Mouse (Mus musculus): ENCODE results near the gene Hist1h2bg.

Gene Hist1h2bg

DNA sequence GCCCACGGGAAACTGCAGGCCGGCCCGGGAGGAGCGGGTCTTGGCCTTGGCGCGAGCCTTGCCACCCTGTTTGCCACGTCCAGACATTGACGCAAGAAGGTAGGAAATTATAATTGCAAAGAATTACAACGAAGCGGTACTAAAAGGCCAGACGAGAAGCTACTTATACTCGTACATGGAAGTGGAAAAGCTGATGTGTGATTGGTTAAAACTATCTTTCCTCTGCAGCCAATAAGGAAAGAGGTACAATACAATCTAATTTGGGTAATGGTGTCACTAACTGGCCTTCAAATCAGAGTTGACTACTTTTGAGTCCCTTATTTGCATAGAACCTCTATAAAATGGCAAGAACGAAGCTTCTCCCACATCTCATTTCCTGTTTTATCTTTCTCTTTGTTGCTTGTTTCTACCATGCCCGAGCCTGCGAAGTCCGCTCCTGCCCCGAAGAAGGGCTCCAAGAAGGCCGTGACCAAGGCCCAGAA, at the start of gene Hist1h2bg, which contains the start of gene Hist1h2ae:
Gene Hist1h2bg (plus strand): TSS at position 375 of the 482 bp plus-strand sequence.
Gene Hist1h2ae (minus strand): TSS at position 199 of the 482 bp plus-strand sequence.
- DNase-seq, result peak; percentile 76

DNA sequence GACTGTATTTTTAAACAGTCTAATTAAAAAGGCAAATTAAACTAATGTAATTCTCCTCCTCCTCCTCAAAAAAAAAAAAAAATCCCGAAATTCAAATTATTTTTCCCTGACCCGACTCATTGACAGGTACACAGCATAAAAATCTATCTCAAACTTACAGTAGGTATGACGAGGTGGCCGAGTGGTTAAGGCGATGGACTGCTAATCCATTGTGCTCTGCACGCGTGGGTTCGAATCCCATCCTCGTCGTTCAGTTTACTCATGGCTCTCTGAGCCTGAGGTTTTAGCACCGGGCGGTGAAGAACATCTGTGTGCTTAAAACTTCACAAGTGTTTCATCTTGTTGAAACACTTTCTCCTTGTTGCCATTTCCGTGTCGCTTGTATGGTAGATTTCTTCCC, 49.5 kb upstream of the Hist1h2bg start:
- peak; percentile 82 for DNase-seq

- no peak for DNase-seq
Observed at GRCm38 (mm10) chr13:23523976-23524375, 47.2 kb upstream of the Hist1h2bg start.

DNA sequence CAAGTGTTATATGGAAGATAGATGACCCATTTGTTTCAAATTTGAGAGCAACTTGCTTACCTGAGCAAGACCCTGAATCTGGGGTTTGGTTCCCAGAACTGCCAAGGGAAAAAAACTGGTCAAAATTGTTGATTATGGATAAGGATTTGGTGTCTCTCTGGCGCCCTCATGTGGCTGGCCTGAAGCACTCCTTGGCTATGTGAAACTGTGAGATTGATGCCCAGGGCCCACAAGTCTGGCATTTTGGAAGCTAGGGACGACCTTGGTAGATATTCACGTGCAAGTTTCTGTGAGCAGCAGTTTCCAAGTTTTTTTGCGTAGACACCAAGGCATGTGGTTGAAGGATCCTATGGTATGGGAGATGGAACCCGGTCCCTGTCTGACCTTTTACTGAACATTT, 46.5 kb upstream of the Hist1h2bg start:
- DNase-seq, result peak; percentile 65

- DNase-seq, result no peak
Observed at GRCm38 (mm10) chr13:23525901-23526300, 45.3 kb upstream of the Hist1h2bg start.

GRCm38 (mm10) chr13:23526312-23526711, 44.9 kb upstream of the Hist1h2bg start:
- peak; percentile 93 for DNase-seq

DNA sequence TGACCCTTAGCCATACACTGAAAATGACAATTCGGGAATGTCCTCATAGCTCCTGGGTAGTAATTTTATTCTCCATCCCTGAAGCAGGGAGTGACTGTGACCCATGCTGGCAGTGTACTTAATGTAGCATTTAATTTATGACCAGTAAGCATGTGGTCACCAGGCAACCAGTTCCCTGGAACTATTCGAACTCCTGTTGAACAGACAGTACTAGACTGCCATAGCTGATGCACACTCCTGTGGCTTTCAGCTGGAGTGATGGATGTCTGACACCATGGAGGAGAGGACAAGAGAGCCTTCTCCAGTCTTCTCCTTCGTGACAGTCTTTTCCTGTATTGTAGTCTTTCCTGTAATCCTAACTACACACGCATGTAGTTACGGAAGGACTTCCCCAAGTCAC, 42.2 kb upstream of the Hist1h2bg start:
- DNase-seq, result peak; percentile 29

- DNase-seq, result no peak
Observed at GRCm38 (mm10) chr13:23529480-23530165, 41.6 kb upstream of the Hist1h2bg start.

DNA sequence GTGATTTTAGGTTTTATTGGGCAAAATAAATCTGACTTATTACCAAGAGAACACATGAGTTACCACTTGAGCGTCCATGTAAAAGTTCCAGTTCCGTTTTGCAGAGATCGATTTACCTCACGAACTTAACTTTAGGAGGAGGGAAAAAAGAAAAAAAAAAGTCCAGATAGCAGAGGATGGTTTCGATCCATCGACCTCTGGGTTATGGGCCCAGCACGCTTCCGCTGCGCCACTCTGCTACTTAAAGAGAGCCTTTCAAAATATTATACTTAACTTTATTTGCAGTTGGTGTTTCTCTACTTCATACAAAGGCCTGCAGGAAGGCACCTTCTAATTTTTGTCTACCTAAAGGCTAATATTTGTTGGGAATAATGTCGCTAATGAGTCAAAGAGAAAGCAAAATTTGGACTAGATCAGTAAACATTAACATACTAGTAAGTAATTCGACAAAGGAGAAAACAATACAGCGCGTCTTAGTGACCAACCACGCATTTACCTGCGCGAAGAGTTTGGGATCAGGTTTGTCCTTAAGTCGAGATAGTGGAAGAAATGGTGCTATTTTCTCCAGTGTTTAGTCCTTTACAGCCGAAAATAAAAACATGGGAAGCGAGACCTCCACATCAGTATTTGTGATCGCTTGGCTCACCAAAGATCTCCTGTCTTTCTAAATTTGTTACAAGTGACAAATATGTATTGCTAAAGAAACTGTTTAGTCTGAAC, 40.9 kb upstream of the Hist1h2bg start:
- peak; percentile 75 for DNase-seq

- peak; percentile 98 for DNase-seq
Observed at GRCm38 (mm10) chr13:23530901-23531875, 40.0 kb upstream of the Hist1h2bg start, which contains the start of gene Hist1h4h. TSS of gene Hist1h4h (plus strand) at chr13:23531050.

DNA sequence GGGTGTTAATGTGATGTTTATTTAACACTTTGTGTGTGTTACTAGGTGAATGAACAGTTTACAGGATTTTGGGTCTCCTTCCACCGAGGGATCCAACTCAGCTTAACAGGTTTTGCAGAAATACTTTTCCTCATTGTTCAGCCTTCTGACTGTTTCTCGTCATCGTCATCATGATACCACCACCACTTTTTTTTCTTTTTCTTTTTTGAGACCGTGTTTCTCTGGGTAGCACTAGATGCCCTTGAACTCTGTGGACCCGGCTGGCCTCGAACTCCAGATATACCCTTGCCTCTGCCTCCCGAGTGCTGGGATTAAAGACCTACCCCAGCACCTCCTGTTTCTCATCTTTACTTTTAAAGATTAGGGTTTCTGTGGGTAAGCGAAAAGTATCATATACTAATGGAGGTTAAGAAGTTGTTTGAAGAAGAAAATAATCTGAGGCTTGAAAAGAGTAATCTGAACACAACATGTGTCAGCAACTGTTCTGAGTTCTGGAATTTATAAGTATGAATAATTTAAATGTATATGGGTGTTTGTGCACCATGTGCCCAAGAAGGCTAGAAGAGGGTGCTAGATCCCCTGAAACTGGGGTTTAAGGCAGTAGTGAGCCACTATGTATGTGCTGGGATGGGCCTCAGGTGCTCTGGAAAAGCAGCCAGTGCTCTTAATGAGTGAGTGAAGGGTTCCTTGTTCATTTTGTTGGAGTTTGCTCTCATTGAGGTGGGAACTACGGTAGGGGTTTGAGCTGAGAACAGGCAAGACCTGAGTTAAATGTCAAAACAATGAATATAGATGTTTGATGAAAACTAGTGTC, 38.7 kb upstream of the Hist1h2bg start:
- DNase-seq, result no peak

DNA sequence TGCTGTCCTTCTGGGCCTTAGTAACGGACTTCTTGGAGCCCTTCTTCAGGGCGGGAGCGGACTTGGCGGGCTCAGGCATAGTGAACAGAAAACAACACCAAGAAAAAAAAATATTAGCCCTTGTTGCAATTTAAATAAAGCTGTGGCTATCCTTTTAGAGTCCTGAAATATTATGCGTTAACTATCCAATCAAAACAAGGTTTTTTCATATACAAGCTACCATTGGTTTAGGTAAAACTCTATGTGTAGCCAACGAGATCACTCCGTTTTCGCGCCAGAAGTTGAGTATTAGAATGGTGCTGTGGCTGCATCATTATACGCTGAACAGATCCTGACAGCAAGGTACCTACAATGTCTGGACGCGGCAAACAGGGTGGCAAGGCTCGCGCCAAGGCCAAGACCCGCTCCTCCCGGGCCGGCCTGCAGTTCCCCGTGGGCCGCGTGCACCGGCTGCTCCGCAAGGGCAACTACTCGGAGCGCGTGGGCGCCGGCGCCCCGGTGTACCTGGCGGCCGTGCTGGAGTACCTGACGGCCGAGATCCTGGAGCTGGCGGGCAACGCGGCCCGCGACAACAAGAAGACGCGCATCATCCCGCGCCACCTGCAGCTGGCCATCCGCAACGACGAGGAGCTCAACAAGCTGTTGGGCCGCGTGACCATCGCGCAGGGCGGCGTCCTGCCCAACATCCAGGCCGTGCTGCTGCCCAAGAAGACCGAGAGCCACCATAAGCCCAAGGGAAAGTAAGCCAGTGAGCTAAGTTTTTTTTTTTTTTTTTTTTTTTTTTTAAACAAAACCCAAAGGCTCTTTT, 37.4 kb upstream of the Hist1h2bg start, which contains the start of gene Hist1h2af:
Gene Hist1h2af (plus strand): TSS at position 347 of the 808 bp plus-strand sequence.
- peak; percentile 83 for DNase-seq

DNA sequence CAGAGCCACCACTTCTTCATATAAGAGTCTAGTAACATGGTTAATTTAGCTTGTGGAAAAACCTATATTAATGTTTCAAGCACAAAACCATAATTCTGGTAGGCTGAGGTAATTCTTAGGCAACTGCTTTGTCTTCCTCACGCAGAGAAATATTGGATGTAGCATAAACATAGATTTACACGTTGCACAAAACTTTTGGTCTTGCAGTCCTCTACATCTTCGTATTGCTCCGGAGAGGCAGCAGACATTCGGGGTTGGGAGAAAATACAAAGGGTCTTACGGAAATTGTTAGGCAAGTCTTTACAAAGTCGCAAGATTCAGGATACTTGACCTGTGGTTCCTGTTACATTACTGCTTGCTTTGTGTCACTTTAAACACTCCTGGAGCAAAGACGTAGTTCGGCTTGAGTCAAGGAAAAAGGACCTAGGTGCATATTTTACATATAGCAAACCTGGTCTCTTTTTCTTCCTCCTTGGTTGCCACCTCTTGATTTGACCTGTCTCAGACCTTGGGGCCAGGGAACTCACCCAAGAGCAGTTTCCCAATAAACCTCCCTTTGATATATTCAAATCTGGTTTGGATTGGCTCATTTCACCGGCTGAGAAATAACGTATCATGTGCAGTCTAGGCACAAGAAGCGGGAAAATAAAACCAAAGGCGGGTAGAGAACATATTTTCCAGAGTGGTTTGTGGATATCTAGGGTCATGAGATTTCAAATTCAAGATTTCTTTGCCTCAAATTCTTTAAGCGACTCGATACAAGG, 36.6 kb upstream of the Hist1h2bg start:
- no peak for DNase-seq

- DNase-seq, result peak; percentile 93
Observed at GRCm38 (mm10) chr13:23535137-23536075, 35.8 kb upstream of the Hist1h2bg start, which contains the start of gene Hist1h3g. TSS of gene Hist1h3g (plus strand) at chr13:23535422.

DNA sequence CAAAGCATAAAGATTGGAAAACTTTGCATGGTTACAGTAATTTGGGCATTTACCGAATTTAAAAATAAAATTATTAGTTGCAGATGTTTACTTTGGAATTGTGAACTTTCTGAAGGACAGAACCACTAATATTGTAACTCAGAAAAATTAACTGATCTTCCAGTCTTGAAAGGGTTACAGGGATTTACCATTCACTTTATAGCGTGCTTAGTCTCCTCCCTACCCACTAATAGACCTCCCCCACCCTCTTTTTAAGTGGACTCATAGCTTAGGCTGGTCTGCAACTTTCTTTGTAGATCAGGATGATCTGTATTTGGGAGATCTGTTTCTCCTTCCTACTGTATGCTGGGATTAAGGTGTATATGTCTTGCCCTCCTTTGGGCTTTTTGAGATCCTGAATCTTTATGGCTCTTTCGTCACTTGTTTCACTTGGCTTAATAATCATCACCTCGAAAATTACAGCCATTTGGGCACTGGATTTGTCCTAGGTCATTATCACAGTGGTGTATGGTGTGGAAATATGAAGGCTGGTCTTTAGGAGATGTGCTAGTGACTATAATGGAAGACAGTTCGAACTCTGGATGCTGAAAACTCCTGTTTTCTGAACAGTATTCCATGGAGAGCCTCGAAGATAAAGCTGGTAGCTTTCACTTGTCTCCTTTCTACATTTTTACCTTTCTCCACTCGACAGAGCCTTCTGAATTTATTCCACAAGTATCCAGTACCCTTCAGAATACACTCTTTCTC, 34.9 kb upstream of the Hist1h2bg start:
- no peak for DNase-seq

DNA sequence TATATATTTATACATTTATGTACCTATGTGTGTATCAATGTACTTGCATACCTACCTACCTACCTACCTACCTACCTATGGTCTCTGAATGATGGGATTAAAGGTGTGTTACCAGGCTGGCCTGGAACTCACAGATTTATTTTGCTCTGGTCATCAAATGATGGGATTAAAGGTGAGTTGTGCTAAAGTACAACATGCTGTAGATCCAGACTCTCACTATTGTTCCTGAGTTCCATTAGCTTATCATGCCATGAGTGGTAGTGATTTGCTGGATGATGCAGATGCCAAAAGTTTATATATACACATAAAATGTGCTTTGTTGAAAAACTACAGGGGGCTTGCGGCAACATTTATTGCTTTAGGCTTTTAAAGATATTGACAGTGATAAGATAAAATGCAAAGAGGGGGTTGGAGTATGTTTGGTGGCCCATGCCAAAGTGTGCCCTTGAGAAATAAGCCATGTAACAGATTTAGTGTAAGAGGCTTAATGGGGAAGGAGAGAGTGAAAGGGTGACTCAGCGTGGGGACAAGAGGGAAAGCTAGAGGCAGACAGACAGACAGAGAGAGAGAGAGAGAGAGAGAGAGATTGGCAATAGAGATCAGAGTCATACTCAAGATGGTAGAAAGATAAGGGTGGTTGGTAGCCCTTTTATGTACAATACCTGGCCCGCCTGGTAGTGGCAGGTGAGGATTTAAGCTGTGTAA, 34.0 kb upstream of the Hist1h2bg start:
- DNase-seq, result no peak

DNA sequence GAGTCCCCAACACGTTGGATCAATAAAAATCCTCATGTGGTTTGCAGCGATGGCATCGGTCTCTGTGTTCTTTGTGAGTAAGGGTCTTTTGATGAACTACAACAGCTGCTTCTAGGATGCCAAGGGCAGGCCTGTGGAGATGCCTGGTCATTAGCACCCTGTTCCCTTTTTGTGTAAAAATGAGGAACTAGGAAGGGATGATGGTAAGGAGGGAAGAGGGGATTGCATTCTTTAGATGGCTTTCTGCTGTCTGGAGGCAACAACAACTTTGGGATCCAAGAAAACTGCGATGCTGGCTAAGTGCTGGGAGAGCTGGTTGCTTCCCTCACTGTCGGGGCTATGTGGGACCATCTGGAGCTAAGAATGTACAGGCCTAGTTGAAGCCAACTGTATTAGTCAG, 32.9 kb upstream of the Hist1h2bg start:
- DNase-seq, result no peak

All from kidney, postnatal 14 days (tissue).